Mouse (Mus musculus) myocyte (in vitro differentiated cells): ENCODE measurements around the gene Cntn1.

Experiments used
- MAX ChIP-seq: IDR thresholded peaks from one replicate; pipeline ENCODE4 v1.6.1; 2011; ENCODE audit warnings: low read depth, mild to moderate bottlenecking, control low read depth
- MYOD1 ChIP-seq, 3 experiments: IDR thresholded peaks; one replicate each; pipeline ENCODE4 v1.6.1; 2011; ENCODE audit warnings: control low read depth in 2 of 3, low read depth in 2 of 3, mild to moderate bottlenecking in 2 of 3, moderate library complexity in 1 of 3; ENCODE audit not compliant: insufficient read length in 2 of 3, control insufficient read depth in 1 of 3
- POLR2A ChIP-seq: IDR thresholded peaks from one replicate; pipeline ENCODE4 v1.6.1; 2011; ENCODE audit warnings: low read depth, mild to moderate bottlenecking, control low read depth, moderate library complexity; ENCODE audit not compliant: insufficient read length
- POLR2AphosphoS2 ChIP-seq: IDR thresholded peaks from one replicate; pipeline ENCODE4 v1.6.1; 2011; ENCODE audit warnings: low read depth, control low read depth; ENCODE audit not compliant: insufficient read length
- REST ChIP-seq: IDR thresholded peaks from one replicate; pipeline ENCODE4 v1.6.1; 2011; ENCODE audit warnings: mild to moderate bottlenecking, control low read depth, moderate library complexity; ENCODE audit not compliant: insufficient read depth, insufficient read length
- TCF12 ChIP-seq: IDR thresholded peaks from one replicate; pipeline ENCODE4 v1.6.1; 2011; ENCODE audit warnings: mild to moderate bottlenecking, control low read depth; ENCODE audit not compliant: poor library complexity, insufficient read depth, severe bottlenecking

- no peak for TF ChIP-seq POLR2AphosphoS2
- TF ChIP-seq REST: no peak
- no peak for TF ChIP-seq POLR2A
- no peak for TF ChIP-seq MAX
- TF ChIP-seq TCF12: no peak
- TF ChIP-seq MYOD1 (IDR thresholded peaks at IDR 0.05; ENCODE audit: control insufficient read depth in 1 of 3, insufficient read length in 2 of 3, low read depth in 2 of 3): no peak
These were observed 251.8 kb downstream of the Cntn1 start for GRCm38 (mm10) chr15:92302796-92303195.
